Mouse (Mus musculus): ENCODE results near the gene Hmg20b.

Gene Hmg20b

DNA sequence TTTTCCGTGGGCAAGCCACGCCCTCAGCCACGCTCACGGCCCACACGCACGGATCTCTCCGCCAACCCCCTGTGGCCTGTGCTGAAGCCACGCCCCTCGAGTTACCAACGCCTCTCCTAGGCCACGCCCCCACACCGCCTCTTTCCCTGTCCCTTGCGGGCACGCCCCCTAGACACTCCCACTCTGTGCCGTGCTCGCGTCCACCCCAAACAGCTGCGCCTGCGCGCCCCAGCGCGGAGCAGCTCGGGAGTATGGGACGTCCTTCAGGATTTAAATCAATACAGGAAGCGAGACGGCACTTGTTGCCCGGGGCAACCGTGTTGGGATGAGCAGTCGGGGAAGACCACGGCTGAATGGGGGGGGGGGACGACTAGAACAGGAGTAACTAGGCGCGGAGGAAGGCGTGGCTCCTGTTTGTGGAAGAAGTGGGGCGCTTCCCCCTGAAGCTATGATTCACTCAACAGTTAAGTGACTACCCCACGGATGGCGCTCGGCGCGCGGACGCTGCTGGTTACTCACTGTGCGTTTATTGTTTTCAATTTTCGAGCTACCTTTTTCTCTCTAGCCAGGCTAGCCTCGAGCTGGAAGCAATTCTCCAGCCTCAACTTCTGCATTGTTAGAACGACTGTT is 28.4 kb upstream of the Hmg20b start:
- DNase-seq (ENCODE audit: low spot score), result peak; percentile 100

GRCm38 (mm10) chr10:81377793-81378552 is 27.7 kb upstream of the Hmg20b start, which contains the start of gene Fzr1:
Gene Fzr1, minus strand, starts transcription at chr10:81378516.
- no peak for DNase-seq (ENCODE audit: low spot score)

- DNase-seq (ENCODE audit: low spot score), result no peak
These were observed 27.0 kb upstream of the Hmg20b start for GRCm38 (mm10) chr10:81377362-81377664.

GRCm38 (mm10) chr10:81376561-81377361 is 26.5 kb upstream of the Hmg20b start:
- no peak for DNase-seq (ENCODE audit: low spot score)

DNA sequence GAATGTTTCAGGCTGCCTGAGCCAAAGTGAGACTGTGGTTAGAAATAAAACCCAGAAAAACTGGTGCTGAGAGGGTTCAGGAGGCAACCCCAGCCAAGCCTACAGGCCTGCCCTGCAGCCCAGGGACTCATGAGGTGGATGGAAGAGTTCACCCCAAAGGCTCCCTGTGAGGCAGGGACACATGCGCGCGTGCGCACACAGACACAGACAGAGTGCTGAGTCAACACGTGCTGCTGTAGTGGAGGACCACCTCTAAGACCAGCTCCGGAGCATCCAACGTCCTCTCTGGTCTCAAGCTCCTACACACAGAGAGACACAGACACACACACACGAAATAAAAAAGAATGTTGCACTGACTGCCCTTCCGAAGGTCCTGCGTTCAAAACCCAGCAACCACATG is 25.0 kb upstream of the Hmg20b start:
- no peak for DNase-seq (ENCODE audit: low spot score)

GRCm38 (mm10) chr10:81367207-81367495 is 16.9 kb upstream of the Hmg20b start:
- no peak for DNase-seq (ENCODE audit: low spot score)

DNA sequence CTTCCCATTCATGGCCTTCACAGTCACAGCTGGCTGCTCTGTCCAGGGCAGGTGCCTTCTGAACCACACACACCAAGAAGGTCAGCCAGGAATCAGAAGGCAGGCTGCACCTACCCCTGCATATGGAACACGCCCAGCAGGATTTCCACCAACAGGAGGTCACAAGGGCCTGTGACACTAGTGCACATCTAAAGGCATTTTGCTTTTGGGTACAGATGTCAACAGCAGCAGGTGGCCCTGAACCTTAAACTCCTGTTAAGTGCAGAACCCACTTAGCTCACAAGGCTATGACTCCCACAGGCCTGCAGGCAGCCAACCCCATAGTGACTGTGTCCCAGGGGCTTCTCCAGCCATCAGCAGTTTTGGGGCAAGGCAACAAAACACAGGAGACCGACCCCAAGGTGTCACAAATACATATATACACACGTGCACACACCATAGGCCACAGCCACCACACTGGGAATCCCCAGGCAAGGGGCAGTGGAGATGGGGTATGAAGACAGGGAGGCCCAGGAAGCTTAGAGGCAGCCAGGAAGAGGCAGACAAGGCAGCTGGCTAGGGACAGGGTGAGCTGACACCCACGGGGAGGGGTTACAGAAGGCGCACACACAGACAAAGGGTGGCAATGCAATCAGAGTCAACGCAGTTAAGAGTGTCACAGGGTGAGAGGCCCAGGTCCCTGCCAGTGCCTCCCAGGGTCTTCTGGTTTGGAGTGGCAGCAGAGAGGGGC is 16.4 kb upstream of the Hmg20b start:
- DNase-seq (ENCODE audit: low spot score), result no peak

DNA sequence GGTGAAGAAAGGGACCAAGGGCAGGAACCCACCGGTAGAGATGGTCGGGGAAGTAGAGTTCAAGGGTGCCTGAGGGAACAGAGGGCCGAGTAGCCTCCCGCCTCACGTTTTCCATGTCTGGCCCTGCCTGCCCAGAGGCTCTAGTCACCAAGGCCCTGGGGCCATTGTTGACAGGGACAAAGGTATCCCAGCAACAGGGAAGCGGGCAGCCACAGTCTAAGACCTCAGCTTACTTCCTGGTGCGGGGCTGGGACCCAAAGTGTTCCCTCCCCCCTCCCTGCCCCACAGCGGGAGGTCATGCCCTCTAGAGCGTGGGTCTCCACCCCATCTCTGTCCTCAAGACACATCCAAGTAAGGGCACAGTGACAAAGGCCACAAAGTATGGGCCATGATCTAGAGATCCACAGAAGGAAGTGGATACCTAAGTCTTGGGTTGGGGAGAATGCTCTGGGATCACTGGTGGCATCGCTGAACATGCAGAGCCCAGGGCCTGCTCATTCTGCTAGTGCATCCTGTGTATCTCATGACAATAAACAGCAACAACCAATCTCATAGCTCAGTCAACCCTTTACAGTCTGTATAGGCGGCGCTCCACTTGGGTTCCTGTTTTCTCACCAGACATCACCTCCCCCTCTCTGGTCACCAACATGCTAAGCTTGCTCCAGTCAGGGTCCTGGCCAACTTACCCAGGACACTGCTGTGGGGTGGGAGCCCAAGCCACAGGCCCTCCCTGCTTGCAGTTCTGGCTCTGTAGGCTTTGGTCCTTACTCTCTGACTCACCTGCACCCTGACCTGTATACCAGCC is 15.6 kb upstream of the Hmg20b start, which contains the start of gene 4930404N11Rik:
Gene 4930404N11Rik (minus strand): TSS at position 145 of the 805 bp plus-strand sequence.
- DNase-seq (ENCODE audit: low spot score), result no peak

DNA sequence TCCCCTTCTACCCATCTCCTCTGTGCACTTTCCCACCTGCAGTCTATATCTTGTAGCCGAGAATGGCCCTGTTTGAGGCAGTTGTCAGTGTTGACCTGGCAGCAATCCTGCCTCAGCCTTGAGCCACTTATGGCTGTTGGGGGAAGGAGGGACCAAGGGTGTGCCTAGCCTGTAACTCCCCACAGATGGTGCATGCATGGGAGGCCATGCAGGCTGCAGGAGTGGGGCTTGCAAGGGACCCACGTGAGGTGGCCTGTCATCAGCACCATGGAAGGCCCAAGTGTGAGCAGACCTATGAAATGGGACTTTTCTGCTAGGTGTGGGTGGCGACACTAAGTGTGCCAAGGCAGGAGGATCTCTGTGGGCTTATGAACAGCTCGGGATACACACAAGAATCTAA is 14.8 kb upstream of the Hmg20b start:
- DNase-seq (ENCODE audit: low spot score), result no peak

DNA sequence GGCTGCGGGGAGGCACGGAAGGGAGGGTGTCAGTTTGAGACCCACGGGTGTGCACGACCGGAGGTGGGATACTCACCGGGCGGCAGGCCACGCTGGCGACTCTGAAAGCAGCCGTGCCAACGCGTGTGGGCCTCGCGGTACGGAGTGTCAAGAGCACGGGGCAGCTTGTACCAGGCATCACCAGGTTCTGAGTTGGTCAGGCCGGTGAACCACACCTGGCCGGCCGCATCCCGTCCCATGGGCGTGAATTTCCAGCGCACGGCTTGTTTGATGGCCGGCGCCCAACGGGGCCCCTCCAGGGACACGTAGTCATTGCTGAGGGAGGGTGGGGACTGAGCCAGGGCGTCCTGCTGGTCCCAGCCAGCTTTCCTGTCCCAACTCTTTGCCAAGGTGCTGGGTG is 14.4 kb upstream of the Hmg20b start:
- no peak for DNase-seq (ENCODE audit: low spot score)

DNA sequence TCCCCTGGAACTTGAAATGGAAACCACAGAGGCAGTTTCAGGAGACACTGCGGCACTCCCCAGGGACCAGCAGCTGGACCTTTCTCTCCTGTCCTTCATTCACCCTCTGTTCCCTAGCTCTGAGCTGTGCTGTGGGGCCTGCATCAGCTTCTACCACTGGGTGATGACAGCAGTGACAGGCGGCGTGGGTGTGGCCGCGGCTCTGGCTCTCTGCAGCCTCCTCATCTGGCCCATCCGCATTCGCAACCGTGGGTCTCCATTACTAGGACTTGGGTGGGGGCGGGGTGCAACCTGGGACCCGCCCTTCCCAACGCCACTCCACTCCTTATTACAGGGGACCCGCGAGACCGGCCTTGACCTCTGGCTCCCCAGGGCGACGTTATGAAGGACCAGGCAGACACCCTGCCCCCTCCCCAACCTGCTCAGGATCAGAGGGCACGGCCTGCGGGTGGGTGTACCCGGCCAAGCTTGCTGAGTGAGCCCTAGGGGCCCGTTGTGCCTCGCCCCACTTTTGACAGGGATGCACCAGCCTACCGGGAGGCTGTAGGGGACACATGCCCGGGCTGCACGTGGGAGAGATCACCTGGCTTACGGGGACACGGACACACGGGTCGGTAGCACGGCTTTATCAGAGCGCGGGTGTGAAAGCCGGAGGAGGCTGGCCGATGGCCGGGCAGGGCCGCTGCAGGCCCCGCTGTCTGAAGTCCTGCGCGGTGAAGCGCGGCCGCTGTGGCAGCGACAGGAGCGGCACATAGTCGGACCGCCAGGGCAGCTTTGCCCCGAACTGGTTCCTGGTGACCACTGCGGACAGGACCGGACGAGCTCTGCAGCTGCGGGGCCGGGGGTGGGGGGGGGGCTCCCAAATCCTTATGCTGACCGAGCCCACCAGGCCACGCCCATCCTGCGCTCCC is 13.4 kb upstream of the Hmg20b start:
- DNase-seq (ENCODE audit: low spot score), result no peak

GRCm38 (mm10) chr10:81362336-81362949 is 12.2 kb upstream of the Hmg20b start:
- DNase-seq (ENCODE audit: low spot score), result no peak

GRCm38 (mm10) chr10:81360721-81361120 is 10.4 kb upstream of the Hmg20b start:
- DNase-seq (ENCODE audit: low spot score), result no peak

DNA sequence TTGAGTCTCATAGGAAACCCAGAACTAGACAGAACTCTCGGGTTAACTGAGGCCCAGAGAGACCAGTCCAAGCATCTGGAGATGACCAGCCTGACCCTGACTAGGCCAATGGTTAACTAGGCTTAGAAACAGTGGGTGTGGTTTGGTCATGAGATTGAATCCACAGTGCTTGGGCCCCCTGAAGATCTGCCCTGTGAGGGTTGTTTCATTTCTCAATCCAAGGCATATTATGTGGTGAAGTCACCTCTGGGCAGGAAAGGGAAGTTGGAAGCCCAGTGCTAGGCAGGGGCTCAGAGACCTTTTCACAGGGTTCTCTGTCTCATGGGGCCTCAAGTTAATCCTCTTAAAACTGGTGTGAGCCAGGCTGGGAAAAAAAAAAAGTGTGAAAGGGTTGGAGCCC is 8.6 kb upstream of the Hmg20b start:
- no peak for DNase-seq (ENCODE audit: low spot score)

- no peak for DNase-seq (ENCODE audit: low spot score)
These were observed 7.9 kb upstream of the Hmg20b start for GRCm38 (mm10) chr10:81358209-81358608.

DNA sequence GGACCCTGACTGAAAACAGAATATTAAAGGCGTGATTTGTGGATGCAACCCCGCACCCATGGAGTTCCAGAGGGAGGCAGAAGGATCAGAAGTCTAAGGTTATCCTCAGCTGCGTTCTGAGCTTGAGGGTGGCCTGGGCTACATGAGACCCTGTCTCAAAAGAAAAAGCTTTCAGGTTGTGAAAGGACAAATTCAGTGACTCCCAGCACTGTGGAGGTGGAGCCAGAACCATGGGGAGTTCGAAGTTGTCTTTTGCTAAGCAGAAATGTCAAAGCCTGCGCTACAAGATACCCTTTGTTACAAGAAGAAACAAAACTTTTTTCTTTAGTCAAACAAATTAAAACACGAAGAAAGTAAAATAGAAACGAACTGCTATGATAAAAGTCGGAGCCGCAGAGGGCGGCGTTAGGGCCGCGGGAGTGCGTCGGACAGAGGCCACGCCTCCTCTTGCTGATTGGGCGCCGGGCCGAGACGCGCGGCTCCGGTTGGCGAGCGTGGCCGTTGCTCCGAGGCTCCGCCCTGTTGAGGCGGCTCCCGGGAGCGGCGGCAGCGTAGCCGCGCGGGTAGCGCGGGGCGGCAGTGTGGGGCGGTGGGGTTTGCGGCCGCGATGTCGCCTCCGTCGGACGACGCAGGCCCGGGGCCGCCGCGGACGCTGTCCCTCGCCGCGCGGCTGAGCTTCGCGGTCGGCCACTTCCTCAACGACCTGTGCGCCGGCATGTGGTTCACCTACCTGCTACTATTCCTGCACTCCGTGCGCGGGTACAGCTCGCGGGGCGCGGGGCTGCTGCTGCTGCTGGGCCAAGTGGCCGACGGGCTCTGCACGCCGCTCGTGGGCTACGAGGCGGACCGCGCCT is 6.9 kb upstream of the Hmg20b start, which contains the start of gene Mfsd12:
Gene Mfsd12 (plus strand): TSS at position 501 of the 854 bp plus-strand sequence.
- peak; percentile 92 for DNase-seq (ENCODE audit: low spot score)

DNA sequence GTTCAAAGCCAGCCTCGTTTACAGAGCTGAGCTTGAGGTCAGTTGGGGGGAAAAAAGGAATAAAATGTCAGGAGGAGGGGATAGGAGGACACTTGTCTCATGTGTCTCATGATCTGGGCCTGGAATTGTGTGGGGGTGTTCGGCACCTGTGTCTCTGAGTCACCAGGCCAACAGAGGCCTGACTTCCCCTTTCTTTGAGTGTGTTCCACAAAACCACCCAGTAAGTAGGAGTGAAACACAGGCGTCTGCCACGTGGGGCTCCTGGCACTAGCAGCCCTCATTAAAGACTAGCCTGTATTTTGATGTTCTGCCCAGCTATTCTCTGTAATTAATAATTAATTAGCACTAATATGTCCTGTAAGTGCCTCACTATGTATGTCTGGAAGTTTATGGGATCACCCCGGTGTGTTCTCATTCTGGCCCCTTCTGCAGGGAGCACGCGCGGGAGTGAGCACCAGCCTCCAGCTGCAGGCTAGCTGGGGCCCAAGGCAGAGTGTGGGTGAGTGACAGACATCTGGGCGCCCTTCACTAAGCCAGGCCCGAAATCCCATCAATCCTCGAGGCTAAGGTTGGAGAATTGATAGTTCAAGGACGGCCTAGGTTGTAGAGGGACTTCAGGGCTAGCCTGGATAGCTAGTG is 6.2 kb upstream of the Hmg20b start:
- peak; percentile 50 for DNase-seq (ENCODE audit: low spot score)

DNA sequence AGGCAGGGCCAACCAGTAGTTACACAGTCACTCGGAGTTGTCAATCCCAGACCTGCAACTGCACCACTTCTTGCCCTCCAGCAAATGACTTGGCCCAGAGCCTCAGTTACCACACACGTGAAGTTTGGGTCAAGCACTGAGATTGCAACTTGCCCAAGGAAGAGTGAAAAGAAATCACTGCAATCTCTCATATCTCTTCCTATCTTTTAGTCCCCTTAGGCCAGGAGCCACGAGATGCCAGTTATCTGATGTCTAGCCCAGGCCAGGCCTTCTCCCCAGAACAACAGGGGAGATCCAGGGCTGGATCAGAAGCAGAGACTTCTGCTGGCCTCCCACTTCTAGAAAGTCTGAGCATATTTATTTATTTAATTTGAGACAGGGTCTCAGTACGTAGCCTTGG is 5.3 kb upstream of the Hmg20b start:
- DNase-seq (ENCODE audit: low spot score), result no peak
